Mouse (Mus musculus): ENCODE results near the gene Dock1. TPM values are rescaled to one million over a fixed set of nuclear protein-coding genes. Genes with fewer than 3 reads are reported as not detected.

Gene Dock1
- polyA plus RNA-seq, 1 experiment from 2014 or later, result 14.0 TPM

DNA sequence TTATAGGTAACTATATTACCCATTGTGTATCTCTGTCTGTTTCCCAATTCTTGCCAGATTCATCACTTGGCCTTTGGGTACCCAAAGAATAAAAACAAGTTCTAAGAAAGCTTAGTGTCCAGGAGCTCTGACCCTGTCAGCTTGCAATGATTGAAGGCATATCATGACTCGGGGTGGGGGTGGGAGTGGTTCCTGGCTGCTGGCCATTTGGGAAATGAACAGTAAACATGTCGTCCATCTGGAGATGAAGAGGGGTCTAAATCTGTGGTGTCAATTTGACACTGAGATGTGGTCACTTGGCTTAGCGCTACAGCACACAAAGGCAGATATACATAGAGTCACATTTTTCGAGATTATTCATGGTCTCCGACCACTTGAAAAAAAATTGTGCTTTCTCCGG, 213.1 kb downstream of the Dock1 start:
- H3K9me3 ChIP-seq (ENCODE audit: low read length), result no peaks in the 10 kb centered on the region

DNA sequence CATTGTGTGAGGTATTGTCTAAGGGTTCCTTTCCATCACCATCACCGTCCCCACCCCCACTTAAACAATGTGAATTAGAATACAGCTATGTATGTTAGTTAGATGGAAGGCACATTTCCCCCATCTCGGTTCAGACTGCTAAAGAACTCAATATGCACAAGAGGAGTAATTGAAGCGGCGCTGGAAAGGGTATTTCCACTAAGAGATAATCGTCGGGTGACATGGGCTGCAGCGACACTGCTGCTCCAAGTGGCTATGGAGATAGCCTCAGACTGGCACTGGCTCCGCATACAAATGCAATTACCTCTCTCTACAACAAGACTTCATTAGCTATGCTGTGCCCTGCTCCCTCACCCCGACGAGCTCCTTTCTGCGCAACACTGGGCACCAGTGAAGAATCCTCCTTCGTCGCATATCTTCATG, 222.0 kb downstream of the Dock1 start:
- no peak overlapping the region for H3K9ac ChIP-seq (replicated peaks; ENCODE audit: low read depth)
- DNase-seq (ENCODE audit: low spot score) (no peak), ATAC-seq (no peak)
- no peak overlapping the region for H3K4me2 ChIP-seq (replicated peaks; ENCODE audit: low read depth, low read length)
- H3K4me3 ChIP-seq (ENCODE audit: low read depth, low read length), result no peak overlapping the region
- H3K9me3 ChIP-seq (ENCODE audit: low read length), result no peaks in the 10 kb centered on the region
- H3K4me1 ChIP-seq (ENCODE audit: insufficient read depth, low read depth, low read length), result no peaks in the 10 kb centered on the region
- 93% methylated on average over 13 of the region's 13 CpGs for WGBS
- H3K27ac ChIP-seq (ENCODE audit: low read length), result no peak overlapping the region
- no peak for TF ChIP-seq EP300 (IDR thresholded peaks at IDR 0.05)
- TF ChIP-seq CTCF (IDR thresholded peaks at IDR 0.05), result no peak
- 0 out of 2 replicates have a peak, but pooled peaks cover 4% of the 10 kb centered on the region for H3K36me3 ChIP-seq (ENCODE audit: insufficient read depth, low read length)
- no peaks in the 10 kb centered on the region for H3K27me3 ChIP-seq (replicated peaks; ENCODE audit: insufficient read depth, low read length)

More for the DNA sequence above, 213.1 kb downstream of the Dock1 start:
- no peak overlapping the region for H3K4me3 ChIP-seq (ENCODE audit: low read depth, low read length)
- H3K36me3 ChIP-seq (ENCODE audit: insufficient read depth, low read length), result no peaks in the 10 kb centered on the region
- no peak overlapping the region for H3K9ac ChIP-seq (replicated peaks; ENCODE audit: low read depth)
- DNase-seq (ENCODE audit: low spot score) (no peak), ATAC-seq (no peak)
- H3K4me2 ChIP-seq (replicated peaks; ENCODE audit: low read depth, low read length), result no peak overlapping the region
- H3K27ac ChIP-seq (ENCODE audit: low read length), result no peak overlapping the region
- H3K27me3 ChIP-seq (replicated peaks; ENCODE audit: insufficient read depth, low read length), result no peaks in the 10 kb centered on the region
- no peaks in the 10 kb centered on the region for H3K4me1 ChIP-seq (ENCODE audit: insufficient read depth, low read depth, low read length)
- WGBS, result 51% methylated on average over 6 of the region's 6 CpGs
- TF ChIP-seq EP300 (IDR thresholded peaks at IDR 0.05) (no peak), CTCF (IDR thresholded peaks at IDR 0.05) (no peak)

DNA sequence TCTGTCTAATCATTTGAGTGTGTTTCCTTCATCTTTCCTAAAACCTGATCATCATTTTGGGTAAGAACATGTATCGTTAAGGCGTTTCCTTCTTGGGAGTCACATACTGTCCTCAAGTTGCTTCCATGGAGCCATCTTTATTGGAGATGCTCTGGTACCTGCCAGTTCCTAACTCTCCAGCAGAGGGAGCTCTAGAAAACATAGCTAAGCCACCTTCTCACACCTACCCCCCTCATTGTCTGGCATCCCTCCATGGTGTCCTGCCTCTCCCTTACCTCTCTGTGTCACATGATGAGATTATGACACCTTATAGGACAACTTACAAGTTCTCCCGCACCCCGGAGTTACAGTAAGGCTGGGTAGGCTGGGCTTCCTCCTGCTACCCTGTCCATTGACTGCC, 222.5 kb downstream of the Dock1 start:
- Histone ChIP-seq H3K36me3 (ENCODE audit: insufficient read depth, low read length) (0 out of 2 replicates have a peak, but pooled peaks cover 4% of the 10 kb centered on the region), H3K27me3 (replicated peaks; ENCODE audit: insufficient read depth, low read length) (no peaks in the 10 kb centered on the region), H3K4me3 (ENCODE audit: low read depth, low read length) (no peak overlapping the region), H3K9me3 (ENCODE audit: low read length) (no peaks in the 10 kb centered on the region), H3K27ac (ENCODE audit: low read length) (no peak overlapping the region), H3K4me1 (ENCODE audit: insufficient read depth, low read depth, low read length) (no peaks in the 10 kb centered on the region), H3K9ac (replicated peaks; ENCODE audit: low read depth) (no peak overlapping the region), H3K4me2 (replicated peaks; ENCODE audit: low read depth, low read length) (no peak overlapping the region)
- no peak for DNase-seq (ENCODE audit: low spot score)
- 77% methylated on average over 4 of the region's 4 CpGs for WGBS
- TF ChIP-seq EP300 (IDR thresholded peaks at IDR 0.05) (no peak), CTCF (IDR thresholded peaks at IDR 0.05) (peak; percentile 59)
- ATAC-seq, result no peak

DNA sequence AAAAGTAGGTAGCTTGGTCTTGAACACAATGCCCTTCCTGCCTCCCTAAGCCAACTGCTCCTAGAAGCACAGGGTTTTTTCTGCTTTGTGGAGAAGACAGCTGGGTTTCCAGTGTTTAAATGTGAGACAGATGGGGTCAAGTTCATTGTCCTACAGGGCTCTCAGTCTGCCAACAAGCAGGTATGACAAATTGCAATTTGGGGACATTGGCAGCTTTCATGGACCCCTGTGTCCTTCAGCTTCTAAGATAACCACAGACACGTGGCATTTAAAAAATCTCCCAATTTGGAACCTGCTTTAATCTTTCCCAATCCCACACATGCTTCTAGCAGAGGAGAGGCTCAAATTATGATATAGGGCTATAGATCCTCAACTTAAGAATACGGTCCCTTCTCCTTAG, 224.2 kb downstream of the Dock1 start:
- TF ChIP-seq EP300 (IDR thresholded peaks at IDR 0.05), result no peak
- TF ChIP-seq CTCF (IDR thresholded peaks at IDR 0.05), result no peak
- Histone ChIP-seq H3K4me3 (ENCODE audit: low read depth, low read length) (no peak overlapping the region), H3K27me3 (replicated peaks; ENCODE audit: insufficient read depth, low read length) (no peaks in the 10 kb centered on the region), H3K9ac (replicated peaks; ENCODE audit: low read depth) (no peak overlapping the region), H3K9me3 (ENCODE audit: low read length) (no peaks in the 10 kb centered on the region), H3K4me2 (replicated peaks; ENCODE audit: low read depth, low read length) (no peak overlapping the region), H3K27ac (ENCODE audit: low read length) (no peak overlapping the region), H3K4me1 (ENCODE audit: insufficient read depth, low read depth, low read length) (no peaks in the 10 kb centered on the region), H3K36me3 (ENCODE audit: insufficient read depth, low read length) (0 out of 2 replicates have a peak, but pooled peaks cover 4% of the 10 kb centered on the region)
- DNase-seq (ENCODE audit: low spot score), result no peak
- WGBS, result 83% methylated on average over 2 of the region's 2 CpGs
- no peak for ATAC-seq

DNA sequence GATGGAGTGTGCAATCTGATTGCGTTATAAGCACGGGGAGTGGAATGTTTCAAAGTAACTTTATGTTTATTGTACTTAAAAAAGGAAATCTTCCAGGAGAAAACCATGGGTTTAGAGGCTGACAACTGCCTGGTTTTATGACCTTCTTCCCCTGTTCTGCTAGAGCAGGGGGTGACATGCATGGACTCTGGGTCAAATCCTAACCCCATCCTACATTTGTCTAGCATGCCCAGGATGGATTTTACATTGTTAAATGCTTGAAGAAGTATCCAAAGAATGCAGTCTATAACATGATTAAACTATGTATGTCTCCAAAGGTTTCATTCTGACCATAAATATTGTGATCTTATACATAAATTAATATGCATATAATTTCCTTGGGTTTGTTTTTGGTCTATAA, 229.0 kb downstream of the Dock1 start:
- no peak for TF ChIP-seq CTCF (IDR thresholded peaks at IDR 0.05)
- TF ChIP-seq EP300 (IDR thresholded peaks at IDR 0.05), result no peak
- Histone ChIP-seq H3K27ac (ENCODE audit: low read length) (no peak overlapping the region), H3K4me2 (replicated peaks; ENCODE audit: low read depth, low read length) (no peak overlapping the region), H3K36me3 (ENCODE audit: insufficient read depth, low read length) (0 out of 2 replicates have a peak, but pooled peaks cover 4% of the 10 kb centered on the region), H3K27me3 (replicated peaks; ENCODE audit: insufficient read depth, low read length) (no peaks in the 10 kb centered on the region), H3K4me1 (ENCODE audit: insufficient read depth, low read depth, low read length) (no peaks in the 10 kb centered on the region), H3K9ac (replicated peaks; ENCODE audit: low read depth) (no peak overlapping the region), H3K9me3 (ENCODE audit: low read length) (no peaks in the 10 kb centered on the region), H3K4me3 (ENCODE audit: low read depth, low read length) (no peak overlapping the region)
- 67% methylated on average over 2 of the region's 2 CpGs for WGBS
- ATAC-seq (no peak), DNase-seq (ENCODE audit: low spot score) (no peak)

DNA sequence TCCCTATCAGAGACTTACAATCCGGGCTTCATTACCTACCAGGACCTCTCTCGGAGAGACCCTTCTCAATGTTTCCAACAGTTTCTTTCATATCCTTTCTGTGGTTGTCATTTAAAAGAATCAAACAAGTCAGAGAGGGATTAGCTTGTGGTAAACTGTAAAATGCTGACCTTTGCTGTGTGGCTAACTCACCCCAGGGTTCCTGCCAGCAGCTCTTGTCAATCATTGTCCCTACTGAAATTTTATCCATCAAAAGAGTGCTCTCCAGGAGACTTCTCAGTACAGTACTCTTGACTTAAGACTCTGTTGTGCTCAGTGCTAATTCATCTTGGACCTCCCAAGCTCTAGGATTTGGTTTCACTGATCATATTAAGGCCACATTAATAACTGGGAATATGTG, 231.5 kb downstream of the Dock1 start:
- Histone ChIP-seq H3K4me1 (ENCODE audit: insufficient read depth, low read depth, low read length) (no peaks in the 10 kb centered on the region), H3K4me3 (ENCODE audit: low read depth, low read length) (no peak overlapping the region), H3K9ac (replicated peaks; ENCODE audit: low read depth) (no peak overlapping the region), H3K36me3 (ENCODE audit: insufficient read depth, low read length) (0 out of 2 replicates have a peak, but pooled peaks cover 4% of the 10 kb centered on the region), H3K9me3 (ENCODE audit: low read length) (no peaks in the 10 kb centered on the region), H3K27me3 (replicated peaks; ENCODE audit: insufficient read depth, low read length) (no peaks in the 10 kb centered on the region), H3K4me2 (replicated peaks; ENCODE audit: low read depth, low read length) (no peak overlapping the region), H3K27ac (ENCODE audit: low read length) (no peak overlapping the region)
- no peak for DNase-seq (ENCODE audit: low spot score)
- no peak for ATAC-seq
- TF ChIP-seq EP300 (IDR thresholded peaks at IDR 0.05) (no peak), CTCF (IDR thresholded peaks at IDR 0.05) (no peak)
- 90% methylated on average over 2 of the region's 2 CpGs for WGBS

DNA sequence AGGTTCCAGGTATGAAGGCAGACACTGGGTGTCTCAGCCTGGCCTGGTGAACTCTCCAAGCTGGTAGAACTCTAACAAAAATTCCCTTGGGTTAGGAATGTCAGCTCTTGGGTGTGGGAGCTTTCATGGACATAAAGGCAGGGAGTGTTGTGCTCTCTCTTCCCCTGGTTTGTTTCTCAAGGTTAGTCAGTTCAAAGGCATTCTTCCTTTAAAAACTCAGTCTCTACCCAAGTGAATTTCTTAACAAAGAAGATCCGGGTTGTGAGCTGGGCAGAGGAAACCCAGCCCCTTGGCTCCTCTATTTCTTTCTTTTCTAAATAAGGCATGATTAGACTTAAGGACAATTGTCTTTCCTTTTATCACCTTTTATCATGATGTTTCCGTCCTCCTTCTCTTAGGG, 261.4 kb downstream of the Dock1 start:
- Histone ChIP-seq H3K27ac (ENCODE audit: low read length) (no peak overlapping the region), H3K27me3 (replicated peaks; ENCODE audit: insufficient read depth, low read length) (0 out of 2 replicates have a peak, but pooled peaks cover 3% of the 10 kb centered on the region), H3K4me1 (ENCODE audit: insufficient read depth, low read depth, low read length) (peaks cover 2% of the 10 kb centered on the region), H3K9ac (replicated peaks; ENCODE audit: low read depth) (no peak overlapping the region), H3K4me2 (replicated peaks; ENCODE audit: low read depth, low read length) (no peak overlapping the region), H3K4me3 (ENCODE audit: low read depth, low read length) (no peak overlapping the region), H3K36me3 (ENCODE audit: insufficient read depth, low read length) (no peaks in the 10 kb centered on the region), H3K9me3 (ENCODE audit: low read length) (no peaks in the 10 kb centered on the region)
- 64% methylated on average over 2 of the region's 2 CpGs for WGBS
- ATAC-seq (no peak), DNase-seq (ENCODE audit: low spot score) (no peak)
- TF ChIP-seq CTCF (IDR thresholded peaks at IDR 0.05) (no peak), EP300 (IDR thresholded peaks at IDR 0.05) (no peak)

Data from lung, postnatal 0 days (tissue).